In the genomic region with DNA sequence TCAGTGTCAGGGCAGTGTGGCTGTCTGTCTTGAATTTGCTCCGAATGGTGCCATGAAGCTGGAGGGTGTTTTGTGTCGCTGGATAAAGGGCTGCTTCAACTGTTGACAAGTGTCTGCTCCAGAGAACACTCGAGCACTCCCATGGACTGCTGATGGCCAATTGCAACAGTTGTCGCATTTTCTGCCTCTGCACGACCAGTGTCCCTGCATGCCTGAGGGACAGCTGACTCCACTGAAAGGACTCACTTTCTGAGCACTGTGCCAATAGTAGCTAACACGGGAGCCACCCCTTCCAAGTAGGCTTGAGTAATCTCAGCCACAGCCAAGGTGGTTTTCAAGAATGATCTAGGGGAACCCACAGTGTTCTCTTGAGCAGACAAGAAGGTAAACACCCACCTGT, we compare ENCODE assay signal across 9 mouse cellular contexts. TPM values are rescaled to one million over a fixed set of nuclear protein-coding genes. Genes with fewer than 3 reads are reported as not detected.
DNase-seq lines count a peak whose midpoint lies in the region; ATAC-seq and TF ChIP-seq lines count a peak whose summit lies in the region.
"Had no signal": no experiment of that assay in that cellular context is flagged by ENCODE, and none has a peak within 500 bp of the region (broad histone marks: within the 10 kb centered on the region; RNA-seq: fewer than 3 reads in every experiment).

No protein-coding gene starts in this region.

- no peaks in the 10 kb centered on the region for H3K9me3 ChIP-seq in midbrain, postnatal 0 days (ENCODE audit: low read length)
- no peaks in the 10 kb centered on the region for H3K9me3 ChIP-seq in midbrain, embryonic 13.5 days
- no peaks in the 10 kb centered on the region for H3K9me3 ChIP-seq in heart, embryonic 14.5 days (ENCODE audit: control insufficient read depth, low read length)
- H3K9me3 ChIP-seq in limb, embryonic 12.5 days: no peaks in the 10 kb centered on the region

- DNase-seq in midbrain, postnatal 0 days (ENCODE audit: low spot score): no peak
- DNase-seq in frontal cortex, postnatal 14 days (ENCODE audit: low spot score in 2 of 2): no peak
- DNase-seq in right cerebral cortex, postnatal 4 days: no peak
- DNase-seq in left cerebral cortex, adult 8-10 months (ENCODE audit: low spot score in 2 of 2): no peak
- DNase-seq: kidney, adult 9 months had no signal

- H3K4me2 ChIP-seq in midbrain, postnatal 0 days (ENCODE audit: low read depth, low read length, poor library complexity, severe bottlenecking): 0 out of 2 replicates have a peak overlapping the region, but pooled peaks have one; percentile 93
- H3K4me2 ChIP-seq in midbrain, embryonic 13.5 days (replicated peaks): no peak overlapping the region
- peak overlapping the region; percentile 77 for H3K4me2 ChIP-seq in heart, embryonic 14.5 days (ENCODE audit: low read length)
- H3K4me2 ChIP-seq in limb, embryonic 12.5 days: peak overlapping the region; percentile 79

- H3K27ac ChIP-seq in midbrain, postnatal 0 days (ENCODE audit: low read depth, low read length): no peak overlapping the region
- no peak overlapping the region for H3K27ac ChIP-seq in midbrain, embryonic 13.5 days
- H3K27ac ChIP-seq in heart, embryonic 14.5 days (replicated peaks in 1 of 2; ENCODE audit: control insufficient read depth in 1 of 2, insufficient read depth in 1 of 2, low read depth in 2 of 2, low read length in 2 of 2): peak overlapping the region; percentile 98
- H3K27ac ChIP-seq in limb, embryonic 12.5 days: peak overlapping the region; percentile 96
- H3K27ac ChIP-seq: liver, embryonic 14.5 days had no signal

- no peaks in the 10 kb centered on the region for H3K36me3 ChIP-seq in midbrain, postnatal 0 days (ENCODE audit: insufficient read depth, low read length)
- H3K36me3 ChIP-seq in midbrain, embryonic 13.5 days: no peaks in the 10 kb centered on the region
- peaks cover 8% of the 10 kb centered on the region; the same call in 1 of the 2 replicates for H3K36me3 ChIP-seq in heart, embryonic 14.5 days (ENCODE audit: control insufficient read depth, insufficient read depth, low read length)
- H3K36me3 ChIP-seq in limb, embryonic 12.5 days: no peaks in the 10 kb centered on the region

- no peak for TF ChIP-seq CTCF in midbrain, postnatal 0 days (IDR thresholded peaks at IDR 0.05)

- no peaks in the 10 kb centered on the region for H3K27me3 ChIP-seq in midbrain, postnatal 0 days (ENCODE audit: insufficient read depth, low read length)
- H3K27me3 ChIP-seq in midbrain, embryonic 13.5 days: peaks cover 22% of the 10 kb centered on the region
- H3K27me3 ChIP-seq in heart, embryonic 14.5 days (ENCODE audit: control insufficient read depth, insufficient read depth, low read length): no peaks in the 10 kb centered on the region
- no peaks in the 10 kb centered on the region for H3K27me3 ChIP-seq in limb, embryonic 12.5 days

- peaks cover 8% of the 10 kb centered on the region; the same call in 1 of the 2 replicates for H3K4me1 ChIP-seq in midbrain, postnatal 0 days (ENCODE audit: insufficient read depth, low read length)
- H3K4me1 ChIP-seq in midbrain, embryonic 13.5 days (replicated peaks): peaks cover 9% of the 10 kb centered on the region; the same call in 1 of the 2 replicates
- H3K4me1 ChIP-seq in heart, embryonic 14.5 days (ENCODE audit: control insufficient read depth in 2 of 2, insufficient read depth in 2 of 2, low read length in 2 of 2): peaks cover 34 to 58% of the 10 kb centered on the region in 2 experiments
- peaks cover 46% of the 10 kb centered on the region for H3K4me1 ChIP-seq in limb, embryonic 12.5 days (replicated peaks)

- WGBS in midbrain, postnatal 0 days: 61% methylated on average over 6 of the region's 6 CpGs
- 64% methylated on average over 6 of the region's 6 CpGs for WGBS in midbrain, embryonic 13.5 days
- WGBS in heart, embryonic 14.5 days: 17% methylated on average over 6 of the region's 6 CpGs
- 74% methylated on average over 6 of the region's 6 CpGs for WGBS in limb, embryonic 12.5 days

- ATAC-seq in midbrain, postnatal 0 days (ENCODE audit: low FRiP score): no peak
- no peak for ATAC-seq in midbrain, embryonic 13.5 days
- peak; percentile 48 for ATAC-seq in heart, embryonic 14.5 days (ENCODE audit: insufficient number of reproducible peaks, insufficient read depth, low FRiP score, low read depth)
- ATAC-seq in limb, embryonic 12.5 days (ENCODE audit: insufficient number of reproducible peaks, insufficient read depth, low FRiP score, low TSS enrichment, low read depth): no peak

- no peak overlapping the region for H3K4me3 ChIP-seq in midbrain, postnatal 0 days (ENCODE audit: low read depth, low read length)
- no peak overlapping the region for H3K4me3 ChIP-seq in midbrain, embryonic 13.5 days (replicated peaks)
- H3K4me3 ChIP-seq in heart, embryonic 14.5 days (ENCODE audit: control insufficient read depth in 1 of 2, insufficient read depth in 1 of 2, low read depth in 1 of 2, low read length in 2 of 2): peak overlapping the region; percentile 77 to 82
- H3K4me3 ChIP-seq in limb, embryonic 12.5 days (replicated peaks): peak overlapping the region; percentile 62

- H3K9ac ChIP-seq in midbrain, postnatal 0 days (replicated peaks; ENCODE audit: low read length, poor library complexity, severe bottlenecking): no peak overlapping the region
- no peak overlapping the region for H3K9ac ChIP-seq in midbrain, embryonic 13.5 days (replicated peaks)
- peak overlapping the region; percentile 95 for H3K9ac ChIP-seq in heart, embryonic 14.5 days (ENCODE audit: low read length)
- peak overlapping the region; percentile 85 for H3K9ac ChIP-seq in limb, embryonic 12.5 days (replicated peaks)
- H3K9ac ChIP-seq: liver, embryonic 14.5 days had no signal

RNA-seq across cellular contexts. Expression of a gene that starts 1.7 kb away (rescaled TPM):
- 6.0 and 8.4 TPM in 2 replicates for total RNA-seq in midbrain, postnatal 0 days (2014; rRNA removed)
- polyA plus RNA-seq in midbrain, postnatal 0 days (2015; fragmentation: Nextera tagmentation; extraction: Ambion mirVana): 11.9 and 13.5 TPM in 2 replicates
- 6.8 and 7.3 TPM in 2 replicates for polyA plus RNA-seq in midbrain, embryonic 13.5 days (2015; fragmentation: Nextera tagmentation; extraction: Ambion mirVana)
- polyA plus RNA-seq in heart, embryonic 14.5 days (2014; fragmentation: Nextera tagmentation; extraction: Ambion mirVana): 59.6 and 66.0 TPM in 2 replicates
- polyA plus RNA-seq in limb, embryonic 12.5 days (2016; fragmentation: Nextera tagmentation; extraction: Ambion mirVana): 40.4 and 45.8 TPM in 2 replicates
- total RNA-seq in left cerebral cortex, adult 8-10 months (2022): 10 to 100 TPM; 19.2 to 22.2 (median 20.2) TPM

Comparison
In these comparisons a context has a peak if more than half of its experiments do, and no peak if none do; other contexts are left out.
1. H3K27ac ChIP-seq: peak in heart, embryonic 14.5 days (2 of 2) and limb, embryonic 12.5 days (single experiment); none in midbrain, postnatal 0 days (single experiment) and midbrain, embryonic 13.5 days (single experiment).
2. H3K4me3 ChIP-seq: peak in heart, embryonic 14.5 days (2 of 2) and limb, embryonic 12.5 days (single experiment); none in midbrain, postnatal 0 days (single experiment) and midbrain, embryonic 13.5 days (single experiment).
3. H3K9ac ChIP-seq: peak in heart, embryonic 14.5 days (single experiment) and limb, embryonic 12.5 days (single experiment); none in midbrain, postnatal 0 days (single experiment) and midbrain, embryonic 13.5 days (single experiment).